Mouse (Mus musculus) adrenal gland, adult 8-10 months (tissue): ENCODE data around the gene Lrwd1. TPM values are rescaled to one million over a fixed set of nuclear protein-coding genes. Genes with fewer than 3 reads are reported as not detected.

Source experiments
- DNase-seq: peaks from one replicate; pipeline ENCODE4 v3.0.0; 2022
- microRNA-seq, 2 experiments: library from miRNA; unstranded; fragments of <30 nt; microRNA quantifications; one replicate each; pipeline ENCODE4 v1.2.0; 2022
- total RNA-seq, 4 experiments: library from RNA; stranded (reverse); gene quantifications; 2 replicates each; pipeline ENCODE4 v1.2.4; 2022

The Lrwd1 gene
- total RNA-seq, 4 experiments from 2014 or later = 10.8 to 21.6 (median 14.9) TPM

GRCm38 (mm10) chr5:136088821-136089575, 46.9 kb downstream of the Lrwd1 start:
- DNase-seq = no peak

GRCm38 (mm10) chr5:136086290-136086689, 49.6 kb downstream of the Lrwd1 start:
- no peak for DNase-seq

GRCm38 (mm10) chr5:136084891-136085651, 50.8 kb downstream of the Lrwd1 start:
- DNase-seq = peak; percentile 59

GRCm38 (mm10) chr5:136084144-136084881, 51.6 kb downstream of the Lrwd1 start:
- peak; percentile 36 for DNase-seq

- peak; percentile 94 for DNase-seq
Measured at GRCm38 (mm10) chr5:136083669-136084107, 52.2 kb downstream of the Lrwd1 start, which contains the start of gene Rasa4. Gene Rasa4 (plus strand): TSS chr5:136083916.

GRCm38 (mm10) chr5:136082345-136082744, 53.5 kb downstream of the Lrwd1 start:
- no peak for DNase-seq

- DNase-seq = no peak
Measured at GRCm38 (mm10) chr5:136078136-136078535, 57.7 kb downstream of the Lrwd1 start.

- no peak for DNase-seq
Measured at GRCm38 (mm10) chr5:136077001-136077550, 58.8 kb downstream of the Lrwd1 start.

GRCm38 (mm10) chr5:136076284-136076683, 59.6 kb downstream of the Lrwd1 start:
- no peak for DNase-seq

- no peak for DNase-seq
Measured at GRCm38 (mm10) chr5:136075076-136075475, 60.8 kb downstream of the Lrwd1 start.

GRCm38 (mm10) chr5:136073526-136073925, 62.3 kb downstream of the Lrwd1 start:
- no peak for DNase-seq

GRCm38 (mm10) chr5:136073051-136073450, 62.8 kb downstream of the Lrwd1 start:
- no peak for DNase-seq

Small RNA genes lying within 50 kb of the gene (microRNA-seq; reads per million reads assigned to microRNA genes)
- gene Mir7035 = 1.2 to 2.0 reads per million in 2 experiments

Other genes starting within 250 kb of the Lrwd1 start
- gene Hspb1, start 248.2 kb downstream of the Lrwd1 start, total RNA-seq = 100 to 1,000 TPM; 113 to 288 (median 256) TPM
- gene Ywhag, start 201.5 kb downstream of the Lrwd1 start, total RNA-seq = 100 to 1,000 TPM; 434 to 601 (median 481) TPM
- 10 to 100 TPM in 1 of 4 experiments, 1 to 10 TPM in 3; 4.5 to 15.0 (median 7.8) TPM for gene Ssc4d, start 161.5 kb downstream of the Lrwd1 start, total RNA-seq
- not detected for gene Zp3, start 156.0 kb downstream of the Lrwd1 start, total RNA-seq
- gene Dtx2, start 141.3 kb downstream of the Lrwd1 start, total RNA-seq = 10 to 100 TPM; 13.0 to 17.6 (median 16.9) TPM
- 1 to 10 TPM; 2.8 to 6.9 (median 5.4) TPM for gene Upk3b, start 97.6 kb downstream of the Lrwd1 start, total RNA-seq
- gene Upk3bl, start 81.6 kb downstream of the Lrwd1 start, total RNA-seq = under 1 TPM in 1 of 4 experiments, not detected in 3; 0.41 TPM
- 10 to 100 TPM; 15.0 to 39.0 (median 29.5) TPM for gene Rasa4, start 52.2 kb downstream of the Lrwd1 start, total RNA-seq
- gene Polr2j, start 19.4 kb downstream of the Lrwd1 start, total RNA-seq = 10 to 100 TPM; 74.7 to 93.5 (median 85.9) TPM
- 10 to 100 TPM in 1 of 4 experiments, 1 to 10 TPM in 3; 8.3 to 11.1 (median 8.7) TPM for gene Alkbh4, start 72 bp upstream of the Lrwd1 start, total RNA-seq
- 1 to 10 TPM; 2.5 to 5.7 (median 4.6) TPM for gene Orai2, start 34.6 kb upstream of the Lrwd1 start, total RNA-seq
- 10 to 100 TPM; 28.2 to 37.8 (median 33.4) TPM for gene Prkrip1, start 62.9 kb upstream of the Lrwd1 start, total RNA-seq
- gene Sh2b2, start 110.5 kb upstream of the Lrwd1 start, total RNA-seq = 10 to 100 TPM in 2 of 4 experiments, 1 to 10 TPM in 2; 7.2 to 14.9 (median 11.4) TPM